Mouse (Mus musculus): Measurements from ENCODE around the gene Prkag3. TPM values are rescaled to one million over a fixed set of nuclear protein-coding genes. Genes with fewer than 3 reads are reported as not detected.

Prkag3 gene
- polyA plus RNA-seq, 1 experiment from 2014 or later: 0.28 TPM

- Histone ChIP-seq H3K4me3 (replicated peaks) (no peak overlapping the region), H3K4me2 (no peak overlapping the region; the same call in 1 of the 2 replicates), H3K36me3 (no peaks in the 10 kb centered on the region), H3K9me3 (no peaks in the 10 kb centered on the region), H3K4me1 (peaks cover 17% of the 10 kb centered on the region), H3K27me3 (replicated peaks) (peaks cover 75% of the 10 kb centered on the region), H3K9ac (no peak overlapping the region), H3K27ac (no peak overlapping the region)
- ATAC-seq (ENCODE audit: insufficient read depth, low FRiP score, low read depth): no peak
- 24% methylated on average over 14 of the region's 14 CpGs for WGBS
These were observed 33.0 kb upstream of the Prkag3 start for GRCm38 (mm10) chr1:74782045-74782444.

GRCm38 (mm10) chr1:74778934-74779486, 30.0 kb upstream of the Prkag3 start:
- WGBS: 41% methylated on average over 3 of the region's 3 CpGs
- Histone ChIP-seq H3K27me3 (replicated peaks) (peaks cover 55% of the 10 kb centered on the region), H3K4me1 (peaks cover 12% of the 10 kb centered on the region), H3K9me3 (no peaks in the 10 kb centered on the region), H3K36me3 (no peaks in the 10 kb centered on the region), H3K4me3 (replicated peaks) (no peak overlapping the region), H3K27ac (no peak overlapping the region), H3K9ac (no peak overlapping the region), H3K4me2 (no peak overlapping the region)
- ATAC-seq (ENCODE audit: insufficient read depth, low FRiP score, low read depth): no peak

- H3K4me3 ChIP-seq (replicated peaks): no peak overlapping the region
- H3K27me3 ChIP-seq (replicated peaks): peaks cover 54% of the 10 kb centered on the region
- H3K4me1 ChIP-seq: peaks cover 19% of the 10 kb centered on the region
- H3K36me3 ChIP-seq: no peaks in the 10 kb centered on the region
- H3K9ac ChIP-seq: no peak overlapping the region
- no peak overlapping the region for H3K27ac ChIP-seq
- ATAC-seq (ENCODE audit: insufficient read depth, low FRiP score, low read depth): no peak
- no peaks in the 10 kb centered on the region for H3K9me3 ChIP-seq
- H3K4me2 ChIP-seq: no peak overlapping the region
- 14% methylated on average over 5 of the region's 5 CpGs for WGBS
These were observed 26.8 kb upstream of the Prkag3 start for GRCm38 (mm10) chr1:74775816-74776215.

- no peak overlapping the region for H3K27ac ChIP-seq
- no peaks in the 10 kb centered on the region for H3K9me3 ChIP-seq
- WGBS: 33% methylated on average over 7 of the region's 7 CpGs
- no peak overlapping the region for H3K4me2 ChIP-seq
- no peak overlapping the region for H3K4me3 ChIP-seq (replicated peaks)
- peaks cover 59% of the 10 kb centered on the region for H3K27me3 ChIP-seq (replicated peaks)
- no peak for ATAC-seq (ENCODE audit: insufficient read depth, low FRiP score, low read depth)
- H3K9ac ChIP-seq: no peak overlapping the region
- H3K4me1 ChIP-seq: peaks cover 25% of the 10 kb centered on the region
- no peaks in the 10 kb centered on the region for H3K36me3 ChIP-seq
These were observed 25.0 kb upstream of the Prkag3 start for GRCm38 (mm10) chr1:74774062-74774461.

GRCm38 (mm10) chr1:74773136-74773535, 24.1 kb upstream of the Prkag3 start:
- Histone ChIP-seq H3K36me3 (no peaks in the 10 kb centered on the region), H3K4me2 (peak overlapping the region; percentile 91), H3K4me1 (peaks cover 25% of the 10 kb centered on the region), H3K9ac (no peak overlapping the region), H3K4me3 (replicated peaks) (peak overlapping the region; percentile 49), H3K27me3 (replicated peaks) (peaks cover 65% of the 10 kb centered on the region), H3K27ac (no peak overlapping the region), H3K9me3 (no peaks in the 10 kb centered on the region)
- WGBS: under 1% methylated on average over 15 of the region's 15 CpGs
- peak; percentile 91 for ATAC-seq (ENCODE audit: insufficient read depth, low FRiP score, low read depth)

- Histone ChIP-seq H3K9me3 (no peaks in the 10 kb centered on the region), H3K27me3 (replicated peaks) (peaks cover 62% of the 10 kb centered on the region), H3K4me3 (replicated peaks) (peak overlapping the region; percentile 49), H3K27ac (no peak overlapping the region), H3K9ac (no peak overlapping the region), H3K36me3 (no peaks in the 10 kb centered on the region), H3K4me1 (peaks cover 25% of the 10 kb centered on the region), H3K4me2 (peak overlapping the region; percentile 91)
- WGBS: under 1% methylated on average over 48 of the region's 51 CpGs
- no peak for ATAC-seq (ENCODE audit: insufficient read depth, low FRiP score, low read depth)
These were observed 23.1 kb upstream of the Prkag3 start for GRCm38 (mm10) chr1:74771931-74772620.

- WGBS: 0% methylated on average over 4 of the region's 8 CpGs
- peaks cover 25% of the 10 kb centered on the region for H3K4me1 ChIP-seq
- no peaks in the 10 kb centered on the region for H3K36me3 ChIP-seq
- H3K27me3 ChIP-seq (replicated peaks): peaks cover 65% of the 10 kb centered on the region
- no peak within 1 kb of the TSS for H3K27ac ChIP-seq
- peak within 1 kb of the TSS; percentile 49 for H3K4me3 ChIP-seq (replicated peaks)
- H3K4me2 ChIP-seq: peak within 1 kb of the TSS; percentile 91
- H3K9me3 ChIP-seq: no peaks in the 10 kb centered on the region
- ATAC-seq (ENCODE audit: insufficient read depth, low FRiP score, low read depth): no peak
- no peak within 1 kb of the TSS for H3K9ac ChIP-seq
These were observed 22.7 kb upstream of the Prkag3 start, which contains the start of gene Wnt6 for GRCm38 (mm10) chr1:74771845-74771930. TSS of gene Wnt6 (plus strand) at chr1:74771892.

- no peaks in the 10 kb centered on the region for H3K36me3 ChIP-seq
- no peak overlapping the region for H3K27ac ChIP-seq
- peaks cover 25% of the 10 kb centered on the region for H3K4me1 ChIP-seq
- no peak for ATAC-seq (ENCODE audit: insufficient read depth, low FRiP score, low read depth)
- H3K4me3 ChIP-seq (replicated peaks): peak overlapping the region; percentile 49
- H3K9me3 ChIP-seq: no peaks in the 10 kb centered on the region
- H3K4me2 ChIP-seq: peak overlapping the region; percentile 91
- no peak overlapping the region for H3K9ac ChIP-seq
- WGBS: under 1% methylated on average over 24 of the region's 26 CpGs
- peaks cover 65% of the 10 kb centered on the region for H3K27me3 ChIP-seq (replicated peaks)
These were observed 22.4 kb upstream of the Prkag3 start for GRCm38 (mm10) chr1:74771467-74771844.

GRCm38 (mm10) chr1:74770727-74771466, 21.9 kb upstream of the Prkag3 start:
- Histone ChIP-seq H3K9ac (no peak overlapping the region), H3K4me3 (replicated peaks) (peak overlapping the region; percentile 49), H3K36me3 (no peaks in the 10 kb centered on the region), H3K27me3 (replicated peaks) (peaks cover 65% of the 10 kb centered on the region), H3K4me1 (peaks cover 25% of the 10 kb centered on the region), H3K9me3 (no peaks in the 10 kb centered on the region), H3K4me2 (peak overlapping the region; percentile 91), H3K27ac (no peak overlapping the region)
- no peak for ATAC-seq (ENCODE audit: insufficient read depth, low FRiP score, low read depth)
- WGBS: 2% methylated on average over 35 of the region's 35 CpGs

- H3K9ac ChIP-seq: no peak overlapping the region
- no peaks in the 10 kb centered on the region for H3K9me3 ChIP-seq
- no peak; the same call in 1 of the 2 replicates for ATAC-seq (ENCODE audit: insufficient read depth, low FRiP score, low read depth)
- no peak overlapping the region for H3K27ac ChIP-seq
- no peak overlapping the region for H3K4me2 ChIP-seq
- peaks cover 14% of the 10 kb centered on the region for H3K27me3 ChIP-seq (replicated peaks)
- WGBS: 3% methylated on average over 6 of the region's 6 CpGs
- H3K4me3 ChIP-seq (replicated peaks): no peak overlapping the region
- H3K36me3 ChIP-seq: no peaks in the 10 kb centered on the region
- no peaks in the 10 kb centered on the region for H3K4me1 ChIP-seq
These were observed 14.1 kb upstream of the Prkag3 start for GRCm38 (mm10) chr1:74763081-74763480.

- H3K36me3 ChIP-seq: no peaks in the 10 kb centered on the region
- H3K4me2 ChIP-seq: no peak overlapping the region
- no peaks in the 10 kb centered on the region for H3K4me1 ChIP-seq
- H3K27me3 ChIP-seq (replicated peaks): peaks cover 7% of the 10 kb centered on the region; the same call in 1 of the 2 replicates
- H3K4me3 ChIP-seq (replicated peaks): no peak overlapping the region
- 30% methylated on average over 4 of the region's 4 CpGs for WGBS
- ATAC-seq (ENCODE audit: insufficient read depth, low FRiP score, low read depth): no peak
- no peak overlapping the region for H3K9ac ChIP-seq
- no peak overlapping the region for H3K27ac ChIP-seq
- H3K9me3 ChIP-seq: no peaks in the 10 kb centered on the region
These were observed 10.8 kb upstream of the Prkag3 start for GRCm38 (mm10) chr1:74759773-74760172.

- Histone ChIP-seq H3K9ac (no peak overlapping the region), H3K36me3 (no peaks in the 10 kb centered on the region), H3K27ac (no peak overlapping the region), H3K27me3 (replicated peaks) (peaks cover under 1% of the 10 kb centered on the region; the same call in 1 of the 2 replicates), H3K4me3 (replicated peaks) (no peak overlapping the region), H3K4me1 (peaks cover under 1% of the 10 kb centered on the region; the same call in 1 of the 2 replicates), H3K9me3 (no peaks in the 10 kb centered on the region), H3K4me2 (no peak overlapping the region)
- WGBS: 60% methylated on average over 5 of the region's 5 CpGs
- ATAC-seq (ENCODE audit: insufficient read depth, low FRiP score, low read depth): peak; percentile 70; the same call in 1 of the 2 replicates
These were observed 5.3 kb upstream of the Prkag3 start for GRCm38 (mm10) chr1:74754175-74754785.

Measured in stomach, embryonic 15.5 days (tissue).